Mouse (Mus musculus): ENCODE measurements around the gene Gm10477. TPM values are rescaled to one million over a fixed set of nuclear protein-coding genes. Genes with fewer than 3 reads are reported as not detected.

Gene Gm10477
- polyA plus RNA-seq, 1 experiment from 2014 or later = not detected

GRCm38 (mm10) chrX:56572465-56572864 is 47.9 kb downstream of the Gm10477 start:
- Histone ChIP-seq H3K4me2 (ENCODE audit: low read depth, low read length) (no peak overlapping the region), H3K9me3 (replicated peaks; ENCODE audit: control insufficient read depth, low read length) (no peaks in the 10 kb centered on the region), H3K9ac (ENCODE audit: low read depth, low read length) (no peak overlapping the region), H3K27me3 (ENCODE audit: control insufficient read depth, insufficient read depth, low read depth, low read length) (no peaks in the 10 kb centered on the region), H3K4me1 (ENCODE audit: control insufficient read depth, low read depth, low read length) (no peaks in the 10 kb centered on the region), H3K36me3 (ENCODE audit: control insufficient read depth, insufficient read depth) (no peaks in the 10 kb centered on the region), H3K27ac (ENCODE audit: low read length) (no peak overlapping the region), H3K4me3 (ENCODE audit: low read depth, low read length) (no peak overlapping the region)
- no peak for ATAC-seq (ENCODE audit: low read depth)
- 12% methylated on average over 6 of the region's 6 CpGs for WGBS (ENCODE audit: insufficient replicate concordance)

Other genes starting within 250 kb of the Gm10477 start
- gene Zfp449, start 178.3 kb upstream of the Gm10477 start, polyA plus RNA-seq (2015; fragmentation: Nextera tagmentation; extraction: Ambion mirVana) = 0.73 and 0.76 TPM in 2 replicates
- 0.32 and 0.45 TPM in 2 replicates for gene Smim10l2a, start 150.2 kb upstream of the Gm10477 start, polyA plus RNA-seq (2015; fragmentation: Nextera tagmentation; extraction: Ambion mirVana)
- 0.91 and 1.5 TPM in 2 replicates for gene Gm2174, start 76.8 kb upstream of the Gm10477 start, polyA plus RNA-seq (2015; fragmentation: Nextera tagmentation; extraction: Ambion mirVana)
- 43.1 and 43.7 TPM in 2 replicates for gene Ints6l, start 69.9 kb upstream of the Gm10477 start, polyA plus RNA-seq (2015; fragmentation: Nextera tagmentation; extraction: Ambion mirVana)
- not detected in 2 replicates for gene Gm648, start 24.9 kb downstream of the Gm10477 start, polyA plus RNA-seq (2015; fragmentation: Nextera tagmentation; extraction: Ambion mirVana)
- 8.4 and 9.0 TPM in 2 replicates for gene Mmgt1, start 73.3 kb downstream of the Gm10477 start, polyA plus RNA-seq (2015; fragmentation: Nextera tagmentation; extraction: Ambion mirVana)
- gene Slc9a6, start 85.0 kb downstream of the Gm10477 start, polyA plus RNA-seq (2015; fragmentation: Nextera tagmentation; extraction: Ambion mirVana) = 3.8 TPM in 2 replicates
- 17.0 and 24.9 TPM in 2 replicates for gene Fhl1, start 207.0 kb downstream of the Gm10477 start, polyA plus RNA-seq (2015; fragmentation: Nextera tagmentation; extraction: Ambion mirVana)

All from liver, embryonic 16.5 days (tissue).